Mouse (Mus musculus) left cerebral cortex, adult 2 months (tissue): Measurements from ENCODE around the gene Ttc8. TPM values are rescaled to one million over a fixed set of nuclear protein-coding genes. Genes with fewer than 3 reads are reported as not detected.

ENCODE experiments used
- DNase-seq, 2 experiments: peaks; one replicate each; pipeline ENCODE4 v3.0.0; 2021 to 2022; ENCODE audit warnings: low spot score in 2 of 2, mixed read lengths in 1 of 2; ENCODE audit errors: extremely low spot score in 1 of 2
- H3K27ac ChIP-seq: fragments of 200-600 bp; 2 replicates; pipeline ENCODE4 v1.8.1; 2022
- H3K4me3 ChIP-seq: fragments of 200-600 bp; 2 replicates; pipeline ENCODE4 v1.8.1; 2022
- CTCF ChIP-seq: fragments of 200-600 bp; IDR thresholded peaks from 2 replicates; pipeline ENCODE4 v1.8.1; 2022; ENCODE audit warnings: antibody characterized with exemption, mild to moderate bottlenecking, moderate library complexity
- intact Hi-C: fragments of 180-260 bp; cut with DNase I; formaldehyde crosslinking; loops from one replicate; pipeline ENCODE4 v1.15.1; 2025
- total RNA-seq, 2 experiments: library from RNA; stranded (reverse); gene quantifications; 2 replicates each; pipeline ENCODE4 v1.2.3; 2021

Gene Ttc8
- total RNA-seq, 2 experiments from 2014 or later: 44.1 to 48.0 TPM

DNA sequence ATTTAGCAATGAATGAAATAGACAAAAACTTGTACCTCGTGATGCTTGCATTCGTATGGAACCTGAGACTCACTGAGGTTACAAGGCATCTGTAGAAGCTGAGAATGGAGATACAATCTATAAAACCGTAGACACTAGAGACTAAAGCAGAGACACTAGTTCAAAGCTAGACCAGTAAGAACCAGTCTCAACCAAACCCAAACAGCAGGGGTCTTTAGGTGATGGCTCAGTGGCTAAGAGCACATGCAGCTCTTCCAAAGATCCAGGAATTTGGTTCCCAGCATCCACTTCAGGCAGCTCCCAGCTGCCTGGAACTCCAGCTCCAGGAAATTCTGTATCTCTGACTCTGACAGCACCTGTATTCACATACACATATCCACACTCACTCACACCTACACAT is 60.7 kb downstream of the Ttc8 start:
- DNase-seq: no peak
- intact Hi-C loops: no loop called here
- no peak for TF ChIP-seq CTCF
- Histone ChIP-seq H3K4me3 (no peak overlapping the region), H3K27ac (no peak overlapping the region)

DNA sequence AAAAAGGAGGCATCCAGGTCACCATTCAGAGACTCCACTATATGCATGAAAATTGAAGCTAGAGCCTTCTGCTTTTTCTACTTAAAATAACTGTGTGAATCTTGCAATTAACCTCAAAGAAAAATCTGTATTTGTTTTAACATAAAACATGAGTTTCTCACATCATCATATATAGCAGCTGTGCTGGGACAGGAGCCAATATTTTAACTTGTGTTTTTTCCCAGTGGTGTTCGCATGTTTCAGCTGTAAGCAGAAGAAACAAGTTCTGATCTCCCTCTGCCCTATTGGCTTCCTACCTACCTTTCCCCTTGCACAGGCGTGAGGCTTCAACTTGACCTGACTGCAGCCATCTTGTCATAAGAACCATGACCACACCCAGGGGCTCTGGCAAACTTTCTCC is 64.4 kb downstream of the Ttc8 start:
- no peak for DNase-seq
- no peak overlapping the region for H3K4me3 ChIP-seq
- TF ChIP-seq CTCF: no peak
- no peak overlapping the region; the same call in 1 of the 2 replicates for H3K27ac ChIP-seq
- intact Hi-C loops: no loop called here

DNA sequence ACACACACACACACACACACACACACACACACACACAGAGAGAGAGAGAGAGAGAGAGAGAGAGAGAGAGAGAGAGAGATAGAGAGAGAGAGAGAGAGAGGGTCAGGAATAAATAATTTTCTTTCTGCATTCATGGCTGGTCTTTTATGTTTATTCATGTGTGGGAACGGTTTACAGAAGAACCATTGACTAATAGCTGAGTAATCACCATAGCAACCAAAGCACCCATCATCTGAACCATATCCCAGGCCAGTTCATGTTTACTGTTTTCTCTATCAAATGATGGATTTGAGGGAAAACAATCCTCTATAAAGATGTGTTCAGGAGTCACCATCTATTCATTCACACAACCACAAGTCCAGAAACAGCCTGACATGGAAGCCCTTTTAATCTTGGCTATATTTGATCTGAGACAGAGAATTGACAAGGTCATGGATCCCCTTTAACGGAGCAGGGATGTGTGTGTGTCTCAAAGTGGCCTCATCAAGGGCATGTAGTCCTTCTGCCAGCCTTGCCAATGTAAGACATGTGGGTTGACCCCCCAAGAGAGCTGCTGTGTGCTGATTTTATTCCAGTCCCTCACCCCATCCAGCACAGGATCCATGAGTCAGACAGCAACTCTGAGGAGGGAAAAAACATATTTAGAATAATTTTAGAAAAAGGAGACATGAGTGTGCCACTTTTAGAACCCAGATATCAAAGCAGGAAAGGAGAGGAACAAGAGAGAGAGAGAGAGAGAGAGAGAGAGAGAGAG is 70.9 kb downstream of the Ttc8 start:
- peak in 1 of 2 experiments; percentile 29 for DNase-seq
- Histone ChIP-seq H3K4me3 (no peak overlapping the region), H3K27ac (peak overlapping the region; percentile 69)
- TF ChIP-seq CTCF: no peak
- intact Hi-C loops: no loop called here

- H3K27ac ChIP-seq: peak overlapping the region; percentile 82
- intact Hi-C loops: no loop called here
- TF ChIP-seq CTCF: no peak
Observed at GRCm38 (mm10) chr12:98991830-98992216, 71.4 kb downstream of the Ttc8 start.

DNA sequence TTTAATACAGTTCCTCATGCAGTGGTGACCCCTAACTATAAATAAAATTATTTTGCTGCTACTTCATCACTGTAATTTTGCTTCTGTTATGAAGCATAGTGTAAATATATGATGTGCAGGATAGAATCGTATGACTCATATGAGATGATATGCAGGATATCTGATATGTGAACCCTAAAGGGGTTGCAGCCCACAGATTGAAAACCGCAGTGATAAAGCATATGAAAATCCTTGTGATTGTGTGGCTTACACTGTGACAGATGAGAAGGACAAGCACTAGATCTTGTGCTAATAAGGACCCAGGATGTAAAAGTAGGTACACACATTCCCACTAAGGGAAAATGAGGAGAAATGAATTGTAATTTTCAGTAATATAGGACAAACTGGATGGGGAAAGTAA is 73.4 kb downstream of the Ttc8 start:
- Histone ChIP-seq H3K27ac (no peak overlapping the region), H3K4me3 (no peak overlapping the region)
- no peak for DNase-seq
- no peak for TF ChIP-seq CTCF
- intact Hi-C loops: no loop called here

More at GRCm38 (mm10) chr12:98991830-98992216, 71.4 kb downstream of the Ttc8 start:
- H3K4me3 ChIP-seq: no peak overlapping the region
- DNase-seq: no peak

DNA sequence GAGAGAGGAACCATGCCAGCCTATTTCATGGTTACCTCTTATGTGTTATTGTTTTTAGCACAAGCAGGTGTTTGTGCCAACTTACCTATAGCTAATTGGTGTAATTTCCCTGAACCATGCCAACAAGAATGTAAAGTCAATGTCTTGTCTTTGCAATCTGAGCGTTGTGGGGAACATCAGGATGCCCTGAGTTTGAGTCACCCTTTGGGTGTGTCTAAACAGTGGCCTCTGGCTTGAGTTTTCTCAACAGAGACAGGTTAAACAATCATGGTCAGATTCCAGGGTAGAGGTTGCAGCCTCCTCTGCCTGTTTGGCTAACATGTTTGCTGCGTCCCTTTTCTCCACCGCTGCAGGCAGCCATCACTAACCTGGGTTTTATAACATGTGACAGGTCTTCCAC is 74.0 kb downstream of the Ttc8 start:
- H3K4me3 ChIP-seq: no peak overlapping the region
- TF ChIP-seq CTCF: no peak
- no peak overlapping the region; the same call in 1 of the 2 replicates for H3K27ac ChIP-seq
- intact Hi-C loops: no loop called here
- no peak for DNase-seq

- no peak for TF ChIP-seq CTCF
- intact Hi-C loops: loop anchor here (1.0 to 5.0 kb wide), 3 partner anchors 19 to 89 kb away; no protein-coding TSS in a partner anchor
- H3K4me3 ChIP-seq: no peak overlapping the region
- peak overlapping the region; percentile 89 for H3K27ac ChIP-seq
- DNase-seq: no peak
Observed at GRCm38 (mm10) chr12:98995881-98996280, 75.5 kb downstream of the Ttc8 start.

DNA sequence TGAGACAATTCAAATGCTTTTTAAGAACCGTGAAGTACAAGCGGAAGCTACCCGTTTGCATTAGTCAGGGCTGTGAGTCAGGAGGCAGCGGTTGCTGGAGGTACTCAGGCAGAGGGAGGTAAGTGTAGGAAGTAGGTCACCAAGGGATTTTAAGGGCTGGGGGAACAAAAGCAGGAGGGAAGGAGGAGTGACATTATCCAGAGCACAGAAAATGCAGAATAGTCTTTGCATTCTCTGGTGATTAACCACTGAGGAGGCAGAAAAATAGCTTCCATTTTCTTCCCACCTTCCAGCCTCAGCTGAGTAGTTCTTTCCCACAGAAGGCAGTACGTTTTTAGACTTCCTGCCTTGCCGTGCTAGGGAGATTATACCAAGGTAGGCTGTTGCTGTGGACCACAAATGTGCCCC is 76.2 kb downstream of the Ttc8 start:
- H3K4me3 ChIP-seq: no peak overlapping the region
- intact Hi-C loops: loop anchor here (1.0 to 5.0 kb wide), 3 partner anchors 18 to 89 kb away; no protein-coding TSS in a partner anchor
- peak overlapping the region; percentile 89 for H3K27ac ChIP-seq
- TF ChIP-seq CTCF: no peak
- DNase-seq: peak; percentile 23 to 51

- intact Hi-C loops: loop anchor here (2.0 to 5.0 kb wide), 2 partner anchors 18 to 90 kb away; no protein-coding TSS in a partner anchor
Observed at GRCm38 (mm10) chr12:98997046-98997445, 76.7 kb downstream of the Ttc8 start.

DNA sequence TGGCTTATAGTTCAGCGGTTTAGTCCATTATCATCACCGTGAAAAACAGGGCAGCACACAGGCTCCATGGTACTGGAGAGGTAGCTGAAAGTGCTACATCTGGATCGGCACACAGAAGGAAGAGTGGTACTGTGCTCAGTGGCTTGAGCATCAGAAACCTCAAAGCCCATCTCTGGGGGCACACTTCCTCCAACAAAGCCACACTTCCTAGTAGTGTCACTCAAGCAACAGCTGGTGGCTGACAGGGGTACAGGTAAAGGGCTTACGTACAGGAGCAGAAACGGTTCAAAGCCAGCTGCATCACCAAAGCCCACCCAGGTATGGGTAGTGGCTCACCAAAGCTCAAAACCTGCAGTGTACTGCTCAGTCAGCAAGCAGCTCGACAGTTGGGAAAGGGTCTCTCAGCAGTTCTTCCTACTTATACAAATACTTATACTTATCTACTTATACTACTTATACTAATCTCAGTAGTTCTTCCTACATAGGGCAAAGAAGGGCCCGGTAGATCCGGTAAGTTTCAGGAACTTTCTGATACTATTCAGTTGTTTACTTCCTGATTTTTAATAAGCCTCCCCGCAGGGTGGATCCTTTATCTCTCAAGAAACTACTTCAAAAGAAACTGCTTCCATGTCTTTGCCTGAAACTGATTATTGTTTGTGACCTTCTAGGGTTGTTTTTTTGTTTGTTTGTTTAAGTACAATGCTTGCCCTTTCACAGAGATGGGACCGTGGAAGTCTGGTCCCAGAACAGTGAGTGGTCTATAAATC is 78.5 kb downstream of the Ttc8 start:
- intact Hi-C loops: loop anchor here (5.0 kb wide), 1 partner anchor 92 kb away; no protein-coding TSS in a partner anchor
- Histone ChIP-seq H3K27ac (no peak overlapping the region), H3K4me3 (no peak overlapping the region)
- TF ChIP-seq CTCF: no peak
- DNase-seq: no peak

More at GRCm38 (mm10) chr12:98997046-98997445, 76.7 kb downstream of the Ttc8 start:
- no peak overlapping the region for H3K4me3 ChIP-seq
- DNase-seq: no peak
- TF ChIP-seq CTCF: no peak
- H3K27ac ChIP-seq: peak overlapping the region; percentile 89

- DNase-seq: no peak
- no peak; the same call in 1 of the 2 replicates for TF ChIP-seq CTCF
- Histone ChIP-seq H3K4me3 (no peak overlapping the region), H3K27ac (no peak overlapping the region)
- intact Hi-C loops: no loop called here
Observed at GRCm38 (mm10) chr12:99000310-99000709, 79.9 kb downstream of the Ttc8 start.

GRCm38 (mm10) chr12:99003046-99003445 is 82.7 kb downstream of the Ttc8 start:
- no peak overlapping the region for H3K27ac ChIP-seq
- no peak for TF ChIP-seq CTCF
- intact Hi-C loops: no loop called here
- no peak for DNase-seq
- no peak overlapping the region for H3K4me3 ChIP-seq
